Mouse (Mus musculus) heart, adult 2 months (tissue): ENCODE measurements at regions not wholly inside any gene's neighbourhood (a gene's known extent, or its start where the extent isn't known, plus 50 kb on each side); places are given as distances from the start of the nearest gene placed in this dataset.
A peak's percentile ranks its signal among the peaks of the same experiment; 100 is the strongest.

Source experiments
- CTCF ChIP-seq: fragments of 200-600 bp; IDR thresholded peaks from 2 replicates; pipeline ENCODE4 v1.8.1; 2022; ENCODE audit warnings: antibody characterized with exemption, mild to moderate bottlenecking, moderate library complexity
- EP300 ChIP-seq: fragments of 200-500 bp; IDR thresholded peaks from 2 replicates; pipeline ENCODE4 v1.6.1; 2011; ENCODE audit warnings: low read depth, low read length, control low read depth; ENCODE audit not compliant: insufficient read depth
- POLR2A ChIP-seq: fragments of 200-500 bp; IDR thresholded peaks from 2 replicates; pipeline ENCODE4 v1.6.1; 2011; ENCODE audit warnings: mild to moderate bottlenecking, low read depth, low read length, control low read depth; ENCODE audit not compliant: insufficient read depth

DNA sequence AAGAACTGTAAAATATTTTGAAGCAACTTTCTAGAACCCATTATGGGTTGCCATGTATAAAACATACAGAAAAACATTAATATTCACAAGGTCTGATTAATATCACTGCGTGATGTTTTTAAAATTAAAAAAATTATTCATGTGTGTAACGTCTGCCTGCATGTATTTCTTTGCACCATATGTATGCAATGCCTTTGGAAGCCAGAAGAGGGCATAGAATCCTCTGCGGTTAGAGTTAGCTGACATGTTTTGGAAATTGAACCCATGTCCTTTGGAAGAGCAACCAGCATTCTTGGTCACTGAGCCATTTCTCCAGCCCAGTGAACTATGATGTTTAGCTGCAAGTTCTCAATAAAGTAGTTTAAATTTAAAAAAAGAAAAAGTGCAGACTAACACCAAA is 4958.8 kb upstream of the Gm7489 start:
- peak; percentile 66 for TF ChIP-seq CTCF
- TF ChIP-seq POLR2A, result no peak
- no peak for TF ChIP-seq EP300
